Mouse (Mus musculus): ENCODE results near the gene Ap3b1.

Gene Ap3b1

GRCm38 (mm10) chr13:94544211-94544610 is 185.5 kb downstream of the Ap3b1 start:
- DNase-seq: no peak

GRCm38 (mm10) chr13:94545739-94546138 is 187.0 kb downstream of the Ap3b1 start:
- no peak for DNase-seq

GRCm38 (mm10) chr13:94546246-94546645 is 187.5 kb downstream of the Ap3b1 start:
- no peak for DNase-seq

- no peak for DNase-seq
Measured at GRCm38 (mm10) chr13:94549580-94549979, 190.8 kb downstream of the Ap3b1 start.

GRCm38 (mm10) chr13:94550037-94550436 is 191.3 kb downstream of the Ap3b1 start:
- DNase-seq: no peak

GRCm38 (mm10) chr13:94560011-94560410 is 201.3 kb downstream of the Ap3b1 start:
- DNase-seq: peak in 1 of 2 experiments; percentile 12

- no peak for DNase-seq
Measured at GRCm38 (mm10) chr13:94560878-94561277, 202.1 kb downstream of the Ap3b1 start.

- DNase-seq: no peak
Measured at GRCm38 (mm10) chr13:94562652-94563339, 204.0 kb downstream of the Ap3b1 start.

- no peak for DNase-seq
Measured at GRCm38 (mm10) chr13:94563836-94564235, 205.1 kb downstream of the Ap3b1 start.

- DNase-seq: no peak
Measured at GRCm38 (mm10) chr13:94564351-94564994, 205.7 kb downstream of the Ap3b1 start.

- no peak for DNase-seq
Measured at GRCm38 (mm10) chr13:94565176-94565575, 206.4 kb downstream of the Ap3b1 start.

- DNase-seq: no peak
Measured at GRCm38 (mm10) chr13:94565616-94566015, 206.9 kb downstream of the Ap3b1 start.

- DNase-seq: no peak
Measured at GRCm38 (mm10) chr13:94567739-94568138, 209.0 kb downstream of the Ap3b1 start.

GRCm38 (mm10) chr13:94571001-94571400 is 212.2 kb downstream of the Ap3b1 start:
- no peak for DNase-seq

GRCm38 (mm10) chr13:94573356-94573755 is 214.6 kb downstream of the Ap3b1 start:
- DNase-seq: no peak

- no peak for DNase-seq
Measured at GRCm38 (mm10) chr13:94573833-94574232, 215.1 kb downstream of the Ap3b1 start.

- no peak for DNase-seq
Measured at GRCm38 (mm10) chr13:94575607-94576398, 217.0 kb downstream of the Ap3b1 start.

- DNase-seq: no peak
Measured at GRCm38 (mm10) chr13:94576399-94577176, 217.8 kb downstream of the Ap3b1 start.

- DNase-seq: no peak
Measured at GRCm38 (mm10) chr13:94577177-94577540, 218.4 kb downstream of the Ap3b1 start.

GRCm38 (mm10) chr13:94595289-94595688 is 236.5 kb downstream of the Ap3b1 start:
- no peak for DNase-seq

GRCm38 (mm10) chr13:94595701-94596361 is 237.1 kb downstream of the Ap3b1 start:
- DNase-seq: no peak

GRCm38 (mm10) chr13:94596386-94597033 is 237.8 kb downstream of the Ap3b1 start:
- DNase-seq: no peak
